Mouse (Mus musculus): ENCODE measurements around the gene Cyp2a4.
"Not testable (repeated sequence)": the region's sequence is repeated elsewhere in the genome, so short reads cannot be mapped to it uniquely, and the experiment has no call there.

Gene Cyp2a4

DNA sequence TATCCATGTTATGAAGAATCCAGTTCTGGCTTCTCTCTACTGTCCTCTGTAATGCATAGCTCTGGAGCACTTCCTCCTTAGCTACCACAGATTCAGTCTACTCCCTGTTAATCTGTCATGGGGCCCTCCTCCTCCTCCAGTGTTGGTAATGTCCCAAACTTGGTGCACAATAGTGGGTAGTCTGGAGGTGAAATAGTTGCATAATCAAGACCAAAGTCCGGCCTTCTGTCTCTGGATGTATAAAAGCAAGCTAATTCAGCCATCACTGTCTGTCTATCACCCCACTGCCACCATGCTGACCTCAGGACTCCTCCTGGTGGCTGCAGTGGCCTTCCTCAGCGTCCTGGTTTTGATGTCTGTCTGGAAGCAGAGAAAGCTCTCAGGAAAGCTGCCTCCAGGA lies at the start of gene Cyp2a4:
Cyp2a4 (plus strand) TSS at position 244 of the 400 bp plus-strand sequence.
- not testable (repeated sequence) for DNase-seq

DNA sequence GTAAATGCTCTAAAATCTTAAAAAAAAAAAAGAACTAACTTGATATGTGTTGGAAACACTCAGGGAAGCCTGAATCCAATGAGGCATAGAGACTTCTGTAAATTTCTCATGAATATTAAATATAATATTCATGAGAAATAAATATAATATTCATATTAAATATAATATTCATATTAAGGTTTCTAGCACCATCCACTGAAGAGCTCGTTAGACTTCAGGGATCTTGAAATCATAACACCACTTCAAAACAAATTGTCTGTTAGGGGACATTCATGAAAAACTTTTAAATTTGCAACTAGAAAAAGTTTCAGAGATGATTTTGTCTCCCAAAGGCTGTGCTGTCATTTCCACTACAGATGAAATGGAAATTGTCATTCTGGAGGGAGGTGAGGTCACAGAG lies 46.9 kb upstream of the Cyp2a4 start, which contains the start of gene Vmn1r184:
Vmn1r184 (plus strand) TSS at position 301 of the 400 bp plus-strand sequence.
- DNase-seq, result not testable (repeated sequence)

DNA sequence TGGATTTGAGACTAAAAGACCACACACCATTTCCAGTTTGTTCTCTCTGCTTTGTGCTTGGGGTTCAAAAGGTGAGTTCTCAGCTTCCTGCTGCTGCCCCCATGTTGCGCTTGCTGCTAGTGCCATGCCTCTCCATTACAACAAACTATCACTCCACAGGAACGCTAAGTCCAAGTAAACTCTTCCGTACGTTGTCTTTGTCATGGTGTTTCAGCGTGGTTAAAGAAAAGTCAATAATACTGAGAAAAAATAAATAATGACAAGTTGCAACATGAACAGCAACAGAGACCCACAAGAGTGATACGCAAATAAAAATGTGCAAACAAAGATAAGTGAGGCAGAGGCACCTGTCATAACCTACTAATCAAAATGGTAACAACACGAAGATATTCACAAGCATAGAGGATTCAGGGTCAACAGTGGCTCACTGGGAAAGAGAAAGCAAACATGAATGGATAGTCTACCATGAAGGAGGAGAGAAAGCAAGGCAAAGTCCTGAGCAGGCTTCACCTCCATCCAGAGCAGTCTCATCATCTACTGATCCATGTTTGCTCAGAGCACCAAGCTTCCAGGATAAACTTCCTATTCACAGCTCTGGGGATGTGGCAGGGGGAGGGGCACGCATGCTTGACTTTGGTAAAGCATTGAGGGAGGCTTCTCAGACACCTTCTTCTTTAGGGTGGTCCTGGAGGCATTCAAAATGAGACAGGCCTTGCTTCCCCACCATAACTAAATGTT lies 3.4 kb upstream of the Cyp2a4 start:
- not testable (repeated sequence) for DNase-seq

DNA sequence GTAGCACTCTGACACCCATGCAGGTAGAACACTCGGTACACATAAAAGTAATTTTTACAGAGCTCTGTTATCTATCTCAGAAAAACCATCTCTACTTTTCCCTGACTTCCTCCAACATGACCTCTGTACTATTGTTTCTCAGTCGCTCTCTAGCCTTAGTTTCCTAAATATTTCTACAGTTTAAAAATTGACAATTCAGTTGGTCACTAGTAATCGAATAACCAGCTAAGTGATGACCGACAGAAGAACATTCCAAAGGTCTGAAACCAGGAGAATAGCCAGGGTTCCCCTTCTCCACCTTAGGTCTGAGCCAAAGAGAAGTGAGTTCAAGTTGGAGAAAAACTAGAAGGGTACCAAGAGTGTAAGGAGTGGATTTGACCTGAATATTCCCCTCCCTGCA lies 4.8 kb downstream of the Cyp2a4 start:
- not testable (repeated sequence) for DNase-seq

DNA sequence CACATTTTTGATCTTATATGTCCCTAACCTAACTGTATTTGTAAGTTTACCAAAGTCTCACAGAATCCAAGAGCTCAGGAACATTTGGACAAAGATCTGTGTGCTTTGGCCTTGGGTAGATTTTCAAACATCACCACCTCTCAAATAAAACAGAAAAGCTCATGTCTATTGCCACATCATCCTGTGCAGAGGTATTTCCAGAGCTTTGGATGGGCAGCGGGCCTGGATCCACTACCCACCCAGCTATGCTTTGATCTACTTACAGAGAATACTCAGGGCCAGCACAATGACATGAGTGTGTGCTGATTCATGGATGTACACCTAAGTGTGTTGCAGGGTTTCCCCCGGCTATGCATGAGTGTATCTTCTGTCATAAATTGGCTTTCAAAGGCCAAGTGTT lies 8.2 kb downstream of the Cyp2a4 start:
- DNase-seq, result not testable (repeated sequence)

DNA sequence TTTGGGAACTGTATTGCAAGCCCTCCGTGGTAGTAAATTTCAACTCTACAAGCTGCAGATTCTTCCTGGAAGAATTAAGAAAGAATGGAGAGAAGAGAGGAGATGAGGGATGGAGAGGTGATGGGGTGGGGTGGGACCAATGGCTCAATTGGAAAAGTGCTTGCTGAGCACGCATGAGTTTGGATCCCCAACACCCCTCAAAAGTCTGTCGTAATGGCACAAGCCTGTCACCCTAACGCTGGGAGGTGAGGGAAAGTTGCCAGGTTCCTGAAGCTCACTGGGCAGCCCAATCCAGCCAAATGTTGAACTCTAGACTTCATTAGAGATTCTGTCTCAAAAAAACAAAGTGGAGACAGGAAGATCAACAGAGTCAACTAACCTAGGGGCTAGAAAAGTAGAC lies 8.8 kb downstream of the Cyp2a4 start:
- not testable (repeated sequence) for DNase-seq

DNA sequence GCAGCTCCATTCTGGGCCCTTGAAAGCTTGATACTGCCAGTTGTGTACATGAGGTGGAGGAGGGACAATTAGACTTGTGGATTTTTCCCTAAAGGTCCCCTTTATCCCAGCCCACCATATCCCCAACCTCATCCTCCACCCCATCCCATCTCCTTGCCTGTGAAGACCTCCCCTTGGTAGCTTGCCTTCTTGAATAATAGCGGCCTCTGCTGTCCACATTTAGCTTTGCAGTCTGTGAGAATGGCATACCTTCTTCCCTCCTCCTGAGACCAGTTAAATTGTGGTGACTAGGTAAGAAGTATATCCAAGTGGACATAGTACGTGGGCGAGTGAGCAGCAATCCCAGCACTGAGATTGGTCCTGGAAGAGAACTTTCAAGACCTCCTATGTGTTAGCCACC lies 13.4 kb downstream of the Cyp2a4 start:
- DNase-seq, result not testable (repeated sequence)

DNA sequence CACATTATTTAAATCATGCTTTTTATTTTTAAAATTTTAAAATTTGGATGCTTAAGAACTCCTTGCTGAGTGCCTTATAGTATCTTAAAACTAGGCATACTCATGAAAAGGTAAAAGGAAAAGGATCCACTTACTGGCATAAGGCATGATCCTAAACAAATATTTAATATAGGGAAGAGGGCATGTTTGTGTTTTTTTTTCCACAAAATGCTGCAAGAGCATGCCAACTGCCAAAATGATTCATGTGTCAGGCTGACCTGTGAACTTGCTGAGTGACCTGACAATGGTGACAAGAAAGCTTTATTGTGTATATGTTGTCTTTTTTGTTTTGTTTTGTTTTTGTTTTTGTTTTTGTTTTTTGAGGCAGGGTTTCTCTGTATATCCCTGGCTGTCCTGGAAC lies 43.2 kb downstream of the Cyp2a4 start:
- DNase-seq, result not testable (repeated sequence)

DNA sequence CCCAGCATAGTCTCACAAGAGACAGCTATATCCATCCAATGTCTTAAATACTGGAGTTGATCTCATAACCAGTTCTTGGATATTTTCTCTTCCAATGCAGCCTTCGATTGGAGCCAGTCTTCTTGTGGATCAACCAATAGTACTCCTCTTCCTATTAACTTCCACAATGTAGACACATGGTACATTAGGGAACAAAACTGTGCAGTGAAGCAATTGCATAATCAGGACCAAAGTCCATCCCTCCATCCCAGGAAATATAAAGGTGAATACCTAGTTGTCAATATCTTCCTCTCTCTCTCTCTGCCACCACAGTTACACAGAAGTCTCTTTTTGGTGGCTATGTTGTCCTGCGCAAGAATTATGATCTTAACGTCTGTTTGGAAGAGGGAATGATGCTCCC lies 45.3 kb downstream of the Cyp2a4 start:
- DNase-seq, result not testable (repeated sequence)

DNA sequence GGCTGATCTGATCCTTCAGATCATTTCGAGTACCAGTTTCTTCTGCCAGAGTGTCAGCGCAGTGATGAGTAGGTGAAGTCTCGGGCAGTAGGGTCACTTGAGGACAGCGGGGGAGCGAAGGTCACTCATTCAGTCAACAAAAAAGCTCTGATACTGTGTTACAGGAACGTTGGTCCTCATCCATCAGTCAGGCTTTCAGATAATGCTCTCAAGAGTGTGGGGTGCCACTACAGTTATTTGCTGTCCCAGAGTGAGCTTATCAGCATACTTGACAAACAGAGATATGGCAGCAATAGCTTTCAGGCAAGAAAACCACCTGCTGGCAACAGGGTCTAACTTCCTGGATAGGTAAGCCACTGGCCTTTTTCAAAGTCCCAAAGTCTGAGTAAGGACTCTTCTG lies 49.8 kb downstream of the Cyp2a4 start:
- DNase-seq, result not testable (repeated sequence)
